9 mouse cellular contexts compared by ENCODE assay signal in the genomic region with DNA sequence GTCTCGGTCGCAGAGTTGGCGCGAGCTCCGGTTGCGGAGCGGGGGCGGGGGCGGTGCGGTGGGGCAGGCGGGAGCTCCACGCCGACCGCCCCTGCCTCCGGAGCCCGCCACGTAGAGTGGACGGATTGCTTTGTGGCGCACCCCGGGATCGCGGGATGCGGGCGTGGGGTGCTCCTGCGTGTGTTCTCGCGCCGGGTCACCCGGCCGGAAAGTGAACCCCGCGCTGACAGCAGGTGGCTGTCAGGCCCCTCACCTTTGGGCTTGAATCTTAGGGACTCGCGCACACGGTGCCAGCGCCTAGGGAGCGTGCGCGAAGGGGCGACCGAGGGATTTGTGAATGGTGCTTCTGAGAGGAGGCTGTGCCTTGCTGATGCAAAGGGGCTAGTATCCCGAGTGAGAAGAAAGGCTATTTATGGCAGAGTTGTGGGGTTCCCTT. TPM values are rescaled to one million over a fixed set of nuclear protein-coding genes. Genes with fewer than 3 reads are reported as not detected.
A peak's percentile ranks its signal among the peaks of the same experiment; 100 is the strongest.
DNase-seq lines count a peak whose midpoint lies in the region; ATAC-seq and TF ChIP-seq lines count a peak whose summit lies in the region.
"Had no signal": no experiment of that assay in that cellular context is flagged by ENCODE, and none has a peak within 500 bp of the region (broad histone marks: within the 10 kb centered on the region; RNA-seq: fewer than 3 reads in every experiment).

No protein-coding gene starts in this region.

- peak overlapping the region; percentile 74 for H3K4me3 ChIP-seq in kidney, adult 2 months (ENCODE audit: insufficient read depth, low read depth, low read length)
- peak overlapping the region; percentile 54; the same call in 1 of the 2 replicates for H3K4me3 ChIP-seq in liver, adult 2 months (ENCODE audit: insufficient read depth, low read depth, low read length)
- H3K4me3 ChIP-seq in neural tube, embryonic 11.5 days (ENCODE audit: low read depth, low read length), result peak overlapping the region; percentile 78

- TF ChIP-seq POLR2A in kidney, adult 2 months (IDR thresholded peaks at IDR 0.05; ENCODE audit: low read depth, low read length), result no peak
- TF ChIP-seq POLR2A in liver, adult 2 months (IDR thresholded peaks at IDR 0.05; ENCODE audit: extremely low read depth, insufficient read depth, low read length), result no peak

- H3K9ac ChIP-seq in liver, adult 2 months (ENCODE audit: low read depth, low read length), result peak overlapping the region; percentile 65
- peak overlapping the region; percentile 75 for H3K9ac ChIP-seq in neural tube, embryonic 11.5 days (ENCODE audit: low read length)

- no peaks in the 10 kb centered on the region for H3K4me1 ChIP-seq in kidney, adult 2 months (ENCODE audit: control insufficient read depth, insufficient read depth, low read length)
- no peaks in the 10 kb centered on the region for H3K4me1 ChIP-seq in liver, adult 2 months (ENCODE audit: control insufficient read depth, insufficient read depth, low read length)
- 0 out of 2 replicates have a peak, but pooled peaks cover 3% of the 10 kb centered on the region for H3K4me1 ChIP-seq in neural tube, embryonic 11.5 days (ENCODE audit: control insufficient read depth, insufficient read depth, low read length)

- peak; percentile 64 for ATAC-seq in frontal cortex, adult (ENCODE audit: low TSS enrichment)
- ATAC-seq in neural tube, embryonic 11.5 days (ENCODE audit: insufficient read depth, low FRiP score, low TSS enrichment), result peak; percentile 61

- under 1% methylated on average over 41 of the region's 42 CpGs for WGBS in kidney, adult 2 months
- WGBS in liver, adult 2 months, result 2% methylated on average over 42 of the region's 42 CpGs
- 0% methylated on average over 30 of the region's 42 CpGs for WGBS in neural tube, embryonic 11.5 days

- peak; percentile 7 for DNase-seq in gastrocnemius, postnatal 10 days
- no peak for DNase-seq in gastrocnemius, adult 8-10 months (ENCODE audit: low spot score in 2 of 2)
- peak; percentile 58 for DNase-seq in ZHBTc4 (ENCODE audit: low read depth, low spot score)
- DNase-seq in kidney, adult 2 months, result peak; percentile 36
- DNase-seq in liver, adult 2 months (ENCODE audit: extremely low read depth, low read depth, low spot score), result no peak
- DNase-seq in neural tube, embryonic 11.5 days (ENCODE audit: low spot score), result peak; percentile 58
- DNase-seq in urinary bladder, postnatal 36 days (ENCODE audit: low spot score in 2 of 2), result peak; percentile 8 to 13

- no peaks in the 10 kb centered on the region for H3K79me2 ChIP-seq in liver, adult 2 months (ENCODE audit: control insufficient read depth, insufficient read depth, low read length)

- H3K27me3 ChIP-seq in kidney, adult 2 months (replicated peaks; ENCODE audit: control insufficient read depth, insufficient read depth, low read length), result no peaks in the 10 kb centered on the region
- peaks cover 12% of the 10 kb centered on the region; the same call in 1 of the 2 replicates for H3K27me3 ChIP-seq in liver, adult 2 months (ENCODE audit: control insufficient read depth, insufficient read depth, low read length)
- H3K27me3 ChIP-seq in neural tube, embryonic 11.5 days (ENCODE audit: control insufficient read depth, insufficient read depth, low read length), result no peaks in the 10 kb centered on the region

- H3K4me2 ChIP-seq in neural tube, embryonic 11.5 days (ENCODE audit: low read depth), result peak overlapping the region; percentile 98

- H3K9me3 ChIP-seq in neural tube, embryonic 11.5 days (ENCODE audit: control insufficient read depth, low read length), result no peaks in the 10 kb centered on the region

- no peaks in the 10 kb centered on the region for H3K36me3 ChIP-seq in kidney, adult 2 months (ENCODE audit: control insufficient read depth, insufficient read depth, low read length)
- H3K36me3 ChIP-seq in liver, adult 2 months (ENCODE audit: control insufficient read depth, insufficient read depth, low read length), result no peaks in the 10 kb centered on the region
- H3K36me3 ChIP-seq in neural tube, embryonic 11.5 days (ENCODE audit: control insufficient read depth, insufficient read depth, low read length), result no peaks in the 10 kb centered on the region

- H3K27ac ChIP-seq in kidney, adult 2 months (ENCODE audit: insufficient read depth, low read depth, low read length), result no peak overlapping the region
- no peak overlapping the region for H3K27ac ChIP-seq in liver, adult 2 months (replicated peaks; ENCODE audit: insufficient read depth, low read depth, low read length)
- peak overlapping the region; percentile 79 for H3K27ac ChIP-seq in neural tube, embryonic 11.5 days (ENCODE audit: low read depth, low read length)
- H3K27ac ChIP-seq: macrophage had no signal

- no peak for TF ChIP-seq CTCF in kidney, adult 2 months (conservative IDR thresholded peaks at IDR 0.05; ENCODE audit: insufficient read depth, insufficient read length, low read depth, low read length)
- TF ChIP-seq CTCF in liver, adult 2 months (IDR thresholded peaks at IDR 0.05; ENCODE audit: low read depth, low read length), result no peak

RNA-seq across cellular contexts. Expression of a gene that starts 0.7 kb away (rescaled TPM):
- total RNA-seq in gastrocnemius, postnatal 10 days (2021), result 1 to 10 TPM; 4.4 to 5.8 TPM
- total RNA-seq in gastrocnemius, adult 8-10 months (2022), result 1 to 10 TPM in 1 of 4 experiments, under 1 TPM in 3; 0.46 to 1.4 (median 0.80) TPM
- polyA plus RNA-seq in kidney, adult 2 months (2012; rRNA removed), result 4.2 and 5.1 TPM in 2 replicates
- total RNA-seq in liver, adult 2 months (2014; rRNA removed), result 0.27 and 0.28 TPM in 2 replicates
- polyA plus RNA-seq in liver, adult 2 months (2012; rRNA removed), result 0.02 TPM in 1 of 2 replicates, not detected in the other
- 8.0 and 11.3 TPM in 2 replicates for polyA plus RNA-seq in neural tube, embryonic 11.5 days (2014; fragmentation: Nextera tagmentation; extraction: Ambion mirVana)
- polyA plus RNA-seq: macrophage had no signal

Comparison
In these comparisons a context has a peak if more than half of its experiments do, and no peak if none do; other contexts are left out.
1. DNase-seq: peak in gastrocnemius, postnatal 10 days (single experiment), ZHBTc4 (single experiment), kidney, adult 2 months (single experiment), neural tube, embryonic 11.5 days (single experiment) and urinary bladder, postnatal 36 days (2 of 2); none in gastrocnemius, adult 8-10 months (0 of 2) and liver, adult 2 months (single experiment).
2. Peak in every context shown above with its lines, with median percentiles within 50 percentile points of each other: H3K4me3 ChIP-seq.